Mouse (Mus musculus) C2C12 (cell line): ENCODE data around the gene Rabggtb. TPM values are rescaled to one million over a fixed set of nuclear protein-coding genes. Genes with fewer than 3 reads are reported as not detected.

ENCODE experiments used
- H3K27me3 ChIP-seq: one replicate; pipeline ENCODE4 v1.6.1; 2011; ENCODE audit not compliant: control insufficient read depth, insufficient read depth, insufficient read length
- H3K36me3 ChIP-seq: one replicate; pipeline ENCODE4 v1.6.1; 2011; ENCODE audit not compliant: control insufficient read depth, insufficient read depth
- H3K4me3 ChIP-seq: one replicate; pipeline ENCODE4 v1.5.1; 2011; ENCODE audit warnings: mild to moderate bottlenecking, control low read depth; ENCODE audit not compliant: poor library complexity, insufficient read depth, severe bottlenecking
- H3K79me2 ChIP-seq: one replicate; pipeline ENCODE4 v1.6.1; 2011; ENCODE audit not compliant: control insufficient read depth, insufficient read depth
- H3K79me3 ChIP-seq: one replicate; pipeline ENCODE4 v1.6.1; 2011; ENCODE audit warnings: low read depth, control low read depth
- H3ac ChIP-seq: one replicate; pipeline ENCODE3; 2011; ENCODE audit warnings: low read depth; ENCODE audit not compliant: control insufficient read depth, insufficient read length
- CEBPB ChIP-seq: IDR thresholded peaks from one replicate; pipeline ENCODE4 v1.6.1; 2011; ENCODE audit warnings: low read depth, mild to moderate bottlenecking, control low read depth, moderate library complexity
- CTCF ChIP-seq: IDR thresholded peaks from one replicate; pipeline ENCODE4 v1.5.1; 2011; ENCODE audit not compliant: control insufficient read depth, insufficient read depth, insufficient read length
- FOSL1 ChIP-seq: IDR thresholded peaks from one replicate; pipeline ENCODE4 v1.8.0; 2011; ENCODE audit warnings: mild to moderate bottlenecking, low read length; ENCODE audit not compliant: poor library complexity, insufficient read depth, severe bottlenecking
- MAX ChIP-seq: IDR thresholded peaks from one replicate; pipeline ENCODE4 v1.6.1; 2011; ENCODE audit warnings: mild to moderate bottlenecking, control low read depth
- MYOD1 ChIP-seq: IDR thresholded peaks from one replicate; pipeline ENCODE4 v1.6.1; 2011; ENCODE audit warnings: low read depth; ENCODE audit not compliant: control insufficient read depth, insufficient read length
- MYOG ChIP-seq: IDR thresholded peaks from one replicate; pipeline ENCODE4 v1.6.1; 2011; ENCODE audit not compliant: control insufficient read depth, insufficient read length; ENCODE audit errors: extremely low read depth
- USF1 ChIP-seq: IDR thresholded peaks from one replicate; pipeline ENCODE4 v1.6.1; 2011; ENCODE audit warnings: low read depth, mild to moderate bottlenecking, control low read depth, moderate library complexity
- polyA plus RNA-seq: library from polyadenylated mRNA; unstranded; fragments of >200 nt; fragmentation: generic; extraction: Trizol; gene quantifications from one replicate; pipeline ENCODE4 v1.2.1, GENCODE M21; 2012; ENCODE audit warnings: missing spikeins

Rabggtb gene
- polyA plus RNA-seq, 1 experiment, result 65.9 TPM

DNA sequence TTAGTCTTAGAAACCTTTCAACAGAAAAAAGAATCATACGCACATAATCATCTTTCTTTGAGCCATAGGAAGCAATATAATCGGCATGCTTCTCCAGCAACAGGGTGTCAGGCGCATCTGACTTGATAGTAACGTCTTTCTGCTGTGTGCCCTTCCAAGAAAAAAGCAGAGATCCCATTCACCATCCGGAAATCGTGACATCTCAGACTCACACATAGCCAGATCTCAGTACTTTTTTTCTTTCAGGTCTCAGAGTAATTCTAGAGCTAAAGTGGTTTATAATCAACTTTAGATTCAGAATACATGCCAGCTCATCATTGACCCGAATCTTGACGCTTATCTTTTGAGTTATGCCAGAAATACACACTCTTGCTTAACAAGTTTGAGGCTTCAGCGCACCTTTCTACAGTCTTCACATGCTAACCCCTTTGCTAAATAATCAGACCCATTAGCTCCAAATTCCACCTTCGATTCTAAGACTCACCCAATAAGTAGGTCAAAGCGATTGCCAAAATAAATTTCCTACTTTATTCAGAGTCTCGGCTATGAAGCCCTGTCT is 848 bp downstream of the Rabggtb start:
- Histone ChIP-seq H3ac (peak overlapping the region; percentile 88), H3K79me3 (peaks cover 56% of the 10 kb centered on the region), H3K79me2 (peaks cover 60% of the 10 kb centered on the region), H3K36me3 (peaks cover 50% of the 10 kb centered on the region), H3K4me3 (peak overlapping the region; percentile 89), H3K27me3 (no peaks in the 10 kb centered on the region)
- TF ChIP-seq FOSL1, result no peak
- no peak for TF ChIP-seq MAX
- TF ChIP-seq MYOD1, result no peak
- no peak for TF ChIP-seq CTCF
- TF ChIP-seq USF1, result no peak
- no peak for TF ChIP-seq CEBPB
- TF ChIP-seq MYOG, result no peak

DNA sequence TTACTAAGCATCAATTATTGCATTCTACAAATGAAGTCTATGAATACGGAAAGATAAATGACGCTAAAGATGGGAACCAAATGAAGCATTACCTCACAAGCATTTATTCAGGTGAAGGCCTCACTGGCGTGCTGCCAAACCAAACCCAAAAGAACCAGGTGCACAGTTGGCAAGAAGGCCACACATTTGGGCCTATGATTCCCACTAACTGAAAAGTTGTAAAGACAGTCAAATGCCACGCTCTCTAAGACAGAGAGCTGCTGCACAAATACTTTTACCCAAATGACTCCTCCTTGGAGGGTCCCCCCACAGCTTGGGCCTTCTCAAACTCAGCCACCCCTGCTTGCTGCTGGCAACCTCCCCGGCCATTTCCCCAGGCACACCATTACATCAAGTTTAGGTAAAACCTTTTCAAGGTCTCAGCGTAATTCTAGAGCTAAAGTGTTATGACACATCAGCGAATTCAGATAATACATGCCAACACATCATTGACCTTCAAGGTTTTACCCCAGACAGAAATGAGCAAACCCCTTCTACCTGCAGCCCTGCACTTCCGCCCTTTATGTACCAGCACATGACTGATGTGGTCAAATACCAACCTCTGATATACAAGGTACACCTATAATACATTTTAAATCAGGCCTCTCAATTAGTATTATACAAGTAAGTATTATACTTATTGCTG is 1.5 kb downstream of the Rabggtb start:
- Histone ChIP-seq H3K4me3 (peak overlapping the region; percentile 89), H3K36me3 (peaks cover 56% of the 10 kb centered on the region), H3K79me3 (peaks cover 62% of the 10 kb centered on the region), H3K27me3 (no peaks in the 10 kb centered on the region), H3ac (peak overlapping the region; percentile 88), H3K79me2 (peaks cover 66% of the 10 kb centered on the region)
- TF ChIP-seq MAX (no peak), FOSL1 (no peak), MYOG (no peak), CEBPB (no peak), CTCF (no peak), USF1 (no peak), MYOD1 (no peak)

DNA sequence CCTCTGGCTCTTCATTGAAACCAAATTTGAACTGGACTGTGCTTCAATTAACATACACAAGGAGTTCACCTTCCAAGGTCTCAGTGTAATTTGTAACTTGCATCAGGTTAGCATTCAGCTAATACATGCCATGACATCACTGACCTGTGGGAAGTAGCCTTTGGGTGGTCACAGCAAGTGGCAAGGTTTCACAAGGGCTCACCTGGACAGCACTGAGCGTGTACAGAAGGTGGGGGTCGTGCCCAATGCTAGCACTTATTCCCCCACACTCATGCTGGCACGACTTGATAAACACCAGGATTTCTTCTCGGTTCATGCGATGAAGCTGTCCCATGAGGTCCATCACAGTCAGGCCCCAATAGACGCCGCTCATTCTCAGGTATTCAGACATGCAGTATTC is 2.3 kb downstream of the Rabggtb start:
- TF ChIP-seq MYOG (no peak), FOSL1 (no peak), CTCF (no peak), MYOD1 (no peak), MAX (no peak), USF1 (no peak), CEBPB (no peak)
- H3K4me3 ChIP-seq, result peak overlapping the region; percentile 89

DNA sequence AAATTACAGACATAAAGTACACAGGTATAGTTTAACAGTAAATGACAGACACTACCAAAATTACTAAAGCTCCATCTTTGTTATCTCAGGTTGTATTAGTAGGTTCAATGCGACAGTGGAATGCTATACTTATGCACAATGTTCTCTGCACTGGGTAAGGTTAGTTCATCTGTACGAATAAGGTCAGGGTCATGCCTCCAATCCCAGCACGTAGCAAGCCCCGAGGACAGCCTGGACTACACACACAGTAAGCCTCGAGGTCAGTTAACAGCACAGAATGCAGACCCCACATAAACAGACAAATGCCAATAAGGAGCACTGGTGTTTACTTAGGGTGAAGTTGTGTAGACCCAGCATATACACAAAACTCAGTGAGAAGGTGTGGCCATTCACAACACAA is 3.9 kb downstream of the Rabggtb start:
- peaks cover 80% of the 10 kb centered on the region for H3K36me3 ChIP-seq
- TF ChIP-seq CEBPB (no peak), USF1 (no peak), CTCF (no peak), MAX (no peak), MYOD1 (no peak), FOSL1 (no peak), MYOG (no peak)
- peaks cover 73% of the 10 kb centered on the region for H3K79me2 ChIP-seq
- no peaks in the 10 kb centered on the region for H3K27me3 ChIP-seq
- H3ac ChIP-seq, result peak overlapping the region; percentile 12
- H3K79me3 ChIP-seq, result peaks cover 64% of the 10 kb centered on the region
- no peak overlapping the region for H3K4me3 ChIP-seq

More for the DNA sequence above, 2.3 kb downstream of the Rabggtb start:
- H3K36me3 ChIP-seq, result peaks cover 65% of the 10 kb centered on the region
- no peaks in the 10 kb centered on the region for H3K27me3 ChIP-seq
- H3ac ChIP-seq, result peak overlapping the region; percentile 59
- H3K79me2 ChIP-seq, result peaks cover 73% of the 10 kb centered on the region
- H3K79me3 ChIP-seq, result peaks cover 64% of the 10 kb centered on the region

DNA sequence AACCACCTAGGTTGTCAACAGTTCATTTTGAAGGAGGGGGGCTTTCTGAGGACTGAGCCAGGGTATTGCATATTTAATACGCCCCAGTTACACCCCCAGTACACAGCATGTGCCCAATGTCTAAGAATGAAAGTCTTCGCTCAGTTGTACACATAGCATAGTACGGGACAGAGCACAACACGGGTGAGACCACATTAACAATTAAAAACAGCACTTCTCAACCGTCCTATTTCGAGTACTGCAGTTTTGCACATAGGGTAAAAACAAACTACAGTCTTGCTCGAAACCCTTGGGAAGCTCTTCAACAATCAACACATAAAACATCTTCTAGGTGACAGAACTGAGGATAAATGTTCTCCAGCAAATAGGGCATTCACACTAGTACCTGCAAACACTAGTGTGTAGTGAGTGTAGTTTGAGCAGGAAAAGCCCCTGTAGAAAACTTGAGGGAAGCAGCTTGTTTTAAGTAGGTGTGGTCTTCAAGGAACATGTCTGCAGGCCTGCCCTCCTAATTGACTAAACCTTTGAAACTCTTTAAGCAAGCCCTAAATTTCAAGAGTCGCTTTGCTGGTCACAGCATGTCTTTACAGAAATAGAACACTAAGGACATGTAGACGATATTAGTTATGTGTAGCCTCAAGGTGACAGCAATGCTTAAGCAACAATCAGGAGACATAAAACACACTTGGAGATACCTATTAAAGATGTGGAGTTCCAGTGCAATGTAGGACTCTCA is 6.5 kb downstream of the Rabggtb start, which contains the start of gene Msh4:
Gene Msh4 (minus strand): TSS at position 3 of the 736 bp plus-strand sequence.
- Histone ChIP-seq H3K4me3 (no peak within 1 kb of the TSS), H3K36me3 (peaks cover 87% of the 10 kb centered on the region), H3K79me2 (peaks cover 56% of the 10 kb centered on the region), H3ac (no peak within 1 kb of the TSS), H3K27me3 (no peaks in the 10 kb centered on the region), H3K79me3 (peaks cover 51% of the 10 kb centered on the region)
- TF ChIP-seq MAX (no peak), FOSL1 (no peak), MYOD1 (no peak), MYOG (no peak), CEBPB (no peak), CTCF (no peak), USF1 (no peak)
